Comparison of ENCODE assay signal across 21 mouse cellular contexts in the genomic region with DNA sequence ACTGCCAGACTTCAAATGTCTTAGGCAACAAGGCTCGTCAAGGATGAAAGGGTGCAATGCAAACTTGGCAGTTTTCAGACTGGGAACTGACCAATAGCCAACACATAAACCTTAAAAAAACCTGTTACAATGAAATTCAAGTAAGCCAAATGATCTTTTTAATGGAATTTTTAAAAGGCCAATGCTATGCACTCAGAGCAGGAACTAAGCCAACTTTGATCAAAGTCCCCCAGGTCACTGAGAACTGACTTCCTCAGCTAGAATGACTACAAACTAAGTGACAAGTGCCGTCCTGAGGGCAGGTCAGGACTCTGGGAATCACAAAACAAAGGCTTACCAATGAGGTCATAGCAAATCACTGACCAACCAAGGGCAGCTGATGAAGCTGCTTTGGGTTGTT. TPM values are rescaled to one million over a fixed set of nuclear protein-coding genes. Genes with fewer than 3 reads are reported as not detected.
DNase-seq lines count a peak whose midpoint lies in the region; ATAC-seq lines count a peak whose summit lies in the region.
"Had no signal": no experiment of that assay in that cellular context is flagged by ENCODE, and none has a peak within 500 bp of the region (broad histone marks: within the 10 kb centered on the region; RNA-seq: fewer than 3 reads in every experiment).

No protein-coding gene starts in this region.

- H3K4me2 ChIP-seq in kidney, embryonic 15.5 days: no peak overlapping the region
- H3K4me2 ChIP-seq in midbrain, embryonic 11.5 days: no peak overlapping the region
- no peak overlapping the region for H3K4me2 ChIP-seq in midbrain, embryonic 16.5 days (ENCODE audit: low read length)
- H3K4me2 ChIP-seq: embryonic facial prominence, embryonic 13.5 days; forebrain, embryonic 12.5 days; heart, embryonic 15.5 days; hindbrain, embryonic 13.5 days; limb, embryonic 12.5 days; liver, embryonic 15.5 days had no signal

- no peak overlapping the region for H3K4me3 ChIP-seq in kidney, embryonic 15.5 days (replicated peaks)
- H3K4me3 ChIP-seq in midbrain, embryonic 11.5 days (ENCODE audit: low read depth, low read length): no peak overlapping the region
- H3K4me3 ChIP-seq in midbrain, embryonic 16.5 days (ENCODE audit: low read depth, low read length): no peak overlapping the region
- H3K4me3 ChIP-seq: embryonic facial prominence, embryonic 13.5 days; erythroblast, embryonic 14.5 days; forebrain, embryonic 12.5 days; heart, embryonic 15.5 days; hindbrain, embryonic 13.5 days; limb, embryonic 12.5 days; liver, embryonic 15.5 days had no signal

- H3K9me3 ChIP-seq in kidney, embryonic 15.5 days (replicated peaks): no peaks in the 10 kb centered on the region
- H3K9me3 ChIP-seq in midbrain, embryonic 11.5 days (ENCODE audit: control insufficient read depth, low read length): no peaks in the 10 kb centered on the region
- no peaks in the 10 kb centered on the region for H3K9me3 ChIP-seq in midbrain, embryonic 16.5 days (replicated peaks; ENCODE audit: control insufficient read depth, low read length, poor library complexity, severe bottlenecking)
- H3K9me3 ChIP-seq: embryonic facial prominence, embryonic 13.5 days; forebrain, embryonic 12.5 days; heart, embryonic 15.5 days; hindbrain, embryonic 13.5 days; limb, embryonic 12.5 days; liver, embryonic 15.5 days had no signal

- no peaks in the 10 kb centered on the region for H3K27me3 ChIP-seq in kidney, embryonic 15.5 days
- H3K27me3 ChIP-seq in midbrain, embryonic 11.5 days (ENCODE audit: control insufficient read depth, insufficient read depth, low read length): no peaks in the 10 kb centered on the region
- H3K27me3 ChIP-seq in midbrain, embryonic 16.5 days (ENCODE audit: control insufficient read depth, insufficient read depth, low read depth, low read length): no peaks in the 10 kb centered on the region
- H3K27me3 ChIP-seq: embryonic facial prominence, embryonic 13.5 days; forebrain, embryonic 12.5 days; heart, embryonic 15.5 days; hindbrain, embryonic 13.5 days; limb, embryonic 12.5 days; liver, embryonic 15.5 days had no signal

- WGBS in kidney, embryonic 15.5 days: 32% methylated on average over 2 of the region's 2 CpGs
- 76% methylated on average over 2 of the region's 2 CpGs for WGBS in midbrain, embryonic 11.5 days
- 66% methylated on average over 2 of the region's 2 CpGs for WGBS in midbrain, embryonic 16.5 days

- peaks cover 21% of the 10 kb centered on the region for H3K4me1 ChIP-seq in kidney, embryonic 15.5 days
- no peaks in the 10 kb centered on the region for H3K4me1 ChIP-seq in midbrain, embryonic 11.5 days (ENCODE audit: control insufficient read depth, insufficient read depth, low read length)
- H3K4me1 ChIP-seq in midbrain, embryonic 16.5 days (ENCODE audit: control insufficient read depth, insufficient read depth, low read length): no peaks in the 10 kb centered on the region
- H3K4me1 ChIP-seq: limb, embryonic 12.5 days had no signal

- H3K27ac ChIP-seq in kidney, embryonic 15.5 days: no peak overlapping the region
- H3K27ac ChIP-seq in midbrain, embryonic 11.5 days (ENCODE audit: low read depth, low read length): no peak overlapping the region
- H3K27ac ChIP-seq in midbrain, embryonic 16.5 days (ENCODE audit: low read length): no peak overlapping the region
- H3K27ac ChIP-seq: embryonic facial prominence, embryonic 13.5 days; forebrain, embryonic 12.5 days; heart, embryonic 15.5 days; hindbrain, embryonic 13.5 days; limb, embryonic 12.5 days; liver, embryonic 15.5 days; macrophage had no signal

- ATAC-seq in kidney, embryonic 15.5 days (replicated peaks; ENCODE audit: low FRiP score): no peak
- ATAC-seq in midbrain, embryonic 11.5 days (ENCODE audit: low FRiP score): no peak
- ATAC-seq in midbrain, embryonic 16.5 days: no peak
- ATAC-seq: lung, postnatal 0 days had no signal

- H3K9ac ChIP-seq in kidney, embryonic 15.5 days: no peak overlapping the region
- H3K9ac ChIP-seq in midbrain, embryonic 11.5 days (ENCODE audit: low read length): no peak overlapping the region
- H3K9ac ChIP-seq in midbrain, embryonic 16.5 days (ENCODE audit: low read depth, low read length): no peak overlapping the region
- H3K9ac ChIP-seq: embryonic facial prominence, embryonic 13.5 days; forebrain, embryonic 12.5 days; heart, embryonic 15.5 days; hindbrain, embryonic 13.5 days; limb, embryonic 12.5 days; liver, embryonic 15.5 days had no signal

- peaks cover 4% of the 10 kb centered on the region; the same call in 1 of the 2 replicates for H3K36me3 ChIP-seq in kidney, embryonic 15.5 days
- no peaks in the 10 kb centered on the region for H3K36me3 ChIP-seq in midbrain, embryonic 11.5 days (ENCODE audit: control insufficient read depth, insufficient read depth, low read length)
- H3K36me3 ChIP-seq in midbrain, embryonic 16.5 days (ENCODE audit: control insufficient read depth, insufficient read depth, low read length): no peaks in the 10 kb centered on the region
- H3K36me3 ChIP-seq: embryonic facial prominence, embryonic 13.5 days; forebrain, embryonic 12.5 days; heart, embryonic 15.5 days; hindbrain, embryonic 13.5 days; limb, embryonic 12.5 days; liver, embryonic 15.5 days had no signal

- DNase-seq in adrenal gland, adult 2 months: peak; percentile 57
- DNase-seq in adrenal gland, postnatal 4 days (ENCODE audit: low spot score in 2 of 2): no peak
- DNase-seq in kidney, adult 8-10 months: peak; percentile 62 to 67
- peak; percentile 76 for DNase-seq in midbrain, embryonic 11.5 days (ENCODE audit: low spot score, missing footprints)
- DNase-seq in cerebellum, postnatal 4 days (ENCODE audit: low spot score in 2 of 2): no peak
- DNase-seq: cerebellum, adult 2 months; cerebellum, postnatal 25 days; embryo, embryonic 11 days; heart, postnatal 36 days; thymus, postnatal 25 days had no signal

RNA-seq across cellular contexts. Expression of gene Mark2, which starts 21.5 kb away (rescaled TPM):
- total RNA-seq in adrenal gland, adult 2 months (2021): 10 to 100 TPM; 70.2 to 71.5 TPM
- polyA plus RNA-seq in adrenal gland, adult 2 months (2012; rRNA removed): 104 and 124 TPM in 2 replicates
- total RNA-seq in adrenal gland, postnatal 4 days (2021): 10 to 100 TPM; 74.7 to 81.2 TPM
- 39.8 and 45.1 TPM in 2 replicates for polyA plus RNA-seq in kidney, embryonic 15.5 days (2015; fragmentation: Nextera tagmentation; extraction: Ambion mirVana)
- 43.0 and 53.9 TPM in 2 replicates for polyA plus RNA-seq in midbrain, embryonic 11.5 days (2014; fragmentation: Nextera tagmentation; extraction: Ambion mirVana)
- polyA plus RNA-seq in midbrain, embryonic 16.5 days (2015; fragmentation: Nextera tagmentation; extraction: Ambion mirVana): 42.2 and 43.8 TPM in 2 replicates

RNA-seq across cellular contexts. Expression of gene Rcor2, which starts 53.1 kb away (rescaled TPM):
- total RNA-seq in adrenal gland, adult 2 months (2021): 1 to 10 TPM; 1.9 to 6.3 TPM
- 4.7 and 7.4 TPM in 2 replicates for polyA plus RNA-seq in adrenal gland, adult 2 months (2012; rRNA removed)
- 10 to 100 TPM; 13.4 to 14.8 TPM for total RNA-seq in adrenal gland, postnatal 4 days (2021)
- 15.9 and 16.0 TPM in 2 replicates for polyA plus RNA-seq in kidney, embryonic 15.5 days (2015; fragmentation: Nextera tagmentation; extraction: Ambion mirVana)
- 33.8 and 36.9 TPM in 2 replicates for polyA plus RNA-seq in midbrain, embryonic 11.5 days (2014; fragmentation: Nextera tagmentation; extraction: Ambion mirVana)
- 17.9 and 20.1 TPM in 2 replicates for polyA plus RNA-seq in midbrain, embryonic 16.5 days (2015; fragmentation: Nextera tagmentation; extraction: Ambion mirVana)

Comparison
In these comparisons a context has a peak if more than half of its experiments do, and no peak if none do; other contexts are left out.
1. DNase-seq: peak in adrenal gland, adult 2 months (single experiment), kidney, adult 8-10 months (2 of 2) and midbrain, embryonic 11.5 days (single experiment); none in adrenal gland, postnatal 4 days (0 of 2) and cerebellum, postnatal 4 days (0 of 2).